Mouse (Mus musculus) cerebellum, adult 2 months (tissue): ENCODE results near the gene Taf11. TPM values are rescaled to one million over a fixed set of nuclear protein-coding genes. Genes with fewer than 3 reads are reported as not detected.

Source experiments
- DNase-seq, 2 experiments: peaks; one replicate each; pipeline ENCODE4 v3.0.0; 2021
- H3K27ac ChIP-seq: fragments of 200-500 bp; 2 replicates; pipeline ENCODE4 v1.5.1; 2012; ENCODE audit warnings: low read length, control low read depth, inconsistent platforms; ENCODE audit not compliant: insufficient read depth
- H3K27me3 ChIP-seq: fragments of 200-500 bp; 2 replicates; pipeline ENCODE4 v1.6.1; 2012; ENCODE audit warnings: inconsistent platforms, mild to moderate bottlenecking, low read length, moderate library complexity; ENCODE audit not compliant: control insufficient read depth, insufficient read depth
- H3K4me1 ChIP-seq: fragments of 200-500 bp; 2 replicates; pipeline ENCODE4 v1.6.1; 2011; ENCODE audit warnings: low read length; ENCODE audit not compliant: control insufficient read depth, insufficient read depth
- H3K4me3 ChIP-seq: fragments of 200-500 bp; replicated peaks from 2 replicates; pipeline ENCODE3; 2011; ENCODE audit warnings: mild to moderate bottlenecking, low read depth, low read length, control low read depth; ENCODE audit not compliant: insufficient read depth
- CTCF ChIP-seq: fragments of 200-500 bp; IDR thresholded peaks from 2 replicates; pipeline ENCODE4 v1.5.1; 2011; ENCODE audit warnings: low read depth, mild to moderate bottlenecking, control low read depth, low read length, moderate library complexity, borderline replicate concordance; ENCODE audit not compliant: insufficient read depth
- POLR2A ChIP-seq: fragments of 200-500 bp; IDR thresholded peaks from 2 replicates; pipeline ENCODE4 v1.6.1; 2011; ENCODE audit warnings: low read length, control low read depth, borderline replicate concordance; ENCODE audit not compliant: insufficient read depth
- WGBS: fragments of 180-500 bp; shearing (Covaris S2); methylation state at CpG from one replicate; pipeline ENCODE4 v1.1.7; 2018; 5-methylcytosine and 5-hydroxymethylcytosine counted together
- polyA plus RNA-seq: library from polyadenylated mRNA; depleted of rRNA; stranded (reverse); fragments of >200 nt; gene quantifications from 2 replicates; pipeline ENCODE4 v1.2.3, GENCODE M21; 2012

Gene Taf11
- polyA plus RNA-seq, 1 experiment = 49.3 TPM

- peaks cover 21% of the 10 kb centered on the region for H3K4me1 ChIP-seq
- 91% methylated on average over 10 of the region's 10 CpGs for WGBS
- H3K4me3 ChIP-seq = no peak overlapping the region
- TF ChIP-seq CTCF (no peak), POLR2A (no peak)
- H3K27ac ChIP-seq = no peak overlapping the region
- H3K27me3 ChIP-seq = no peaks in the 10 kb centered on the region
- no peak for DNase-seq
Measured at GRCm38 (mm10) chr17:27934136-27934910, 24.7 kb upstream of the Taf11 start.

- no peak for DNase-seq
- Histone ChIP-seq H3K4me3 (no peak overlapping the region), H3K4me1 (peaks cover 6% of the 10 kb centered on the region), H3K27ac (no peak overlapping the region), H3K27me3 (no peaks in the 10 kb centered on the region)
- no peak for TF ChIP-seq CTCF
- TF ChIP-seq POLR2A = no peak
- WGBS = 87% methylated on average over 4 of the region's 4 CpGs
Measured at GRCm38 (mm10) chr17:27931826-27932225, 22.2 kb upstream of the Taf11 start.

- no peak for DNase-seq
- WGBS = 88% methylated on average over 5 of the region's 5 CpGs
- Histone ChIP-seq H3K4me3 (no peak overlapping the region), H3K27ac (no peak overlapping the region), H3K27me3 (no peaks in the 10 kb centered on the region), H3K4me1 (peaks cover 17% of the 10 kb centered on the region)
- TF ChIP-seq CTCF (no peak), POLR2A (no peak)
Measured at GRCm38 (mm10) chr17:27930291-27930690, 20.6 kb upstream of the Taf11 start.

- Histone ChIP-seq H3K4me3 (no peak overlapping the region), H3K27me3 (no peaks in the 10 kb centered on the region), H3K27ac (no peak overlapping the region), H3K4me1 (peaks cover 25% of the 10 kb centered on the region)
- DNase-seq = no peak
- WGBS = 41% methylated on average over 7 of the region's 7 CpGs
- TF ChIP-seq POLR2A (no peak), CTCF (no peak)
Measured at GRCm38 (mm10) chr17:27925504-27925903, 15.9 kb upstream of the Taf11 start.

GRCm38 (mm10) chr17:27925054-27925453 is 15.4 kb upstream of the Taf11 start:
- WGBS = 87% methylated on average over 4 of the region's 4 CpGs
- no peak for DNase-seq
- no peak overlapping the region for H3K27ac ChIP-seq
- no peak overlapping the region for H3K4me3 ChIP-seq
- no peaks in the 10 kb centered on the region for H3K27me3 ChIP-seq
- no peak for TF ChIP-seq CTCF
- TF ChIP-seq POLR2A = no peak
- H3K4me1 ChIP-seq = peaks cover 29% of the 10 kb centered on the region

GRCm38 (mm10) chr17:27922174-27922712 is 12.6 kb upstream of the Taf11 start:
- TF ChIP-seq POLR2A (no peak), CTCF (no peak)

GRCm38 (mm10) chr17:27920676-27921075 is 11.0 kb upstream of the Taf11 start:
- TF ChIP-seq CTCF (no peak), POLR2A (no peak)
- whole genome bisulfite sequencing = 26% methylated on average over 4 of the region's 4 CpGs

More at GRCm38 (mm10) chr17:27922174-27922712, 12.6 kb upstream of the Taf11 start:
- Histone ChIP-seq H3K4me1 (peaks cover 26% of the 10 kb centered on the region), H3K27ac (no peak overlapping the region), H3K4me3 (no peak overlapping the region), H3K27me3 (no peaks in the 10 kb centered on the region)
- no peak for DNase-seq
- 60% methylated on average over 11 of the region's 11 CpGs for WGBS

GRCm38 (mm10) chr17:27916366-27916765 is 6.7 kb upstream of the Taf11 start:
- Histone ChIP-seq H3K27me3 (no peaks in the 10 kb centered on the region), H3K27ac (no peak overlapping the region), H3K4me1 (peaks cover 10% of the 10 kb centered on the region), H3K4me3 (no peak overlapping the region)
- TF ChIP-seq CTCF (no peak), POLR2A (no peak)
- WGBS = 72% methylated on average over 4 of the region's 4 CpGs
- no peak for DNase-seq

More at GRCm38 (mm10) chr17:27920676-27921075, 11.0 kb upstream of the Taf11 start:
- H3K27ac ChIP-seq = no peak overlapping the region
- no peaks in the 10 kb centered on the region for H3K27me3 ChIP-seq
- no peak overlapping the region for H3K4me3 ChIP-seq
- peaks cover 13% of the 10 kb centered on the region for H3K4me1 ChIP-seq
- no peak for DNase-seq
